Mouse (Mus musculus): ENCODE results near the gene Osbpl5.

GRCm38 (mm10) chr7:143712771-143713348, 43.9 kb downstream of the Osbpl5 start:
- TF ChIP-seq GATA1 (IDR thresholded peaks at IDR 0.05; ENCODE audit: borderline replicate concordance, low read length) (no peak), FLI1 (IDR thresholded peaks at IDR 0.05; ENCODE audit: low read length) (no peak)

Measured in megakaryocyte, embryonic 14.5 days (primary cell).